Mouse (Mus musculus) embryonic fibroblast, embryonic 13.5 days (primary cell): ENCODE data around the gene Tspan9.

Source experiments
- CTCF ChIP-seq: IDR thresholded peaks from 2 replicates; pipeline ENCODE4 v1.5.1; 2011; ENCODE audit warnings: mild to moderate bottlenecking, control low read depth, low read length, moderate library complexity, borderline replicate concordance; ENCODE audit not compliant: insufficient read depth
- POLR2A ChIP-seq: IDR thresholded peaks from 2 replicates; pipeline ENCODE4 v1.6.1; 2011; ENCODE audit warnings: low read depth, mild to moderate bottlenecking, control low read depth, low read length, moderate library complexity

GRCm38 (mm10) chr6:128085488-128086066 is 57.8 kb downstream of the Tspan9 start:
- TF ChIP-seq CTCF: no peak
- TF ChIP-seq POLR2A: no peak
